Mouse (Mus musculus) liver, postnatal 0 days (tissue): ENCODE data around the gene Serpinf2.

ENCODE experiments used
- CTCF ChIP-seq: sonication (generic); IDR thresholded peaks from 2 replicates; pipeline ENCODE4 v1.5.1; 2016; ENCODE audit warnings: antibody characterized with exemption, low read depth
- EP300 ChIP-seq: IDR thresholded peaks from 2 replicates; pipeline ENCODE4 v1.6.1; 2016; ENCODE audit warnings: antibody characterized with exemption, low read depth, mild to moderate bottlenecking

GRCm38 (mm10) chr11:75434138-75434537 is 5.3 kb downstream of the Serpinf2 start:
- peak; percentile 64 for TF ChIP-seq CTCF
- no peak for TF ChIP-seq EP300
